In the genomic region with DNA sequence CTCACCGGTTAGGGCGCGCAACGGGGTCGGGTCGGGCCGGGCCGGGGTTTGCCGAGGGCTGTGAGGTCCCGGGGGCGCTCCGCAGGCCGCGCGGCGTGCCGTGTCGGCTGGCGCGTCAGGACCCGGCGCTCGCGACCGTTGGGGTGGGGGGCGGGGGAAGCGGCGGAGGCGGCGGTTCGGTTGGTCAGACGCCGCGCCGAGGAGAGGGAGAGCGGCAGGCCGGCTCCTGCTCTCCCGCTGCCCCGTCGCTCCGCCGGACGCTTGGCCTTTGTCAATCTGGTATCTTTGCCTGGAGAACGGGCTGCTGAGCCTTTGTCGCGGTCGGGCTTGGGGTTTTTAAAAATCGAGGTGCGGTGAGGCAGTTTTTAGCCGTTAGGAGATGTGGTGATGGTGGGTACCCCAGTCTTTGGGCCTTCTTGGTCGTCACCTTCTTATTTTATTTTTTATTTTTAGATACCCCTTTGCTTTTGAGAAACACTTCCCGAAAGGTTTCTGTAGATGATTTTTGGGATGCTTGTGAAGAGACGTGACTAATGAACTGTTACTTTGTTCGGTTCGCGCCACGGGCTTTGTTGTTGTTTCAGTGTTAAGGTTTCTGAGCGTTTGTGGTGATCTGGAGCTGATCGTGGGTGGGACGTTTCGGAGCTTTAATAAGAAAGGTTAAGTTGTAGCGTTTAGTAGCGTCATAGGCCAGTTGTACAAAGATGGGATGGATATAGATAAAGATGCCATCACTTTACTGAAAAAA, we compare ENCODE assay signal across 8 mouse cellular contexts. TPM values are rescaled to one million over a fixed set of nuclear protein-coding genes. Genes with fewer than 3 reads are reported as not detected.
DNase-seq lines count a peak whose midpoint lies in the region; ATAC-seq lines count a peak whose summit lies in the region.

Taf9 (plus strand) TSS at position 141 of the 748 bp plus-strand sequence.

- under 1% methylated on average over 54 of the region's 63 CpGs for WGBS in lung, embryonic 15.5 days
- WGBS in heart, embryonic 13.5 days: under 1% methylated on average over 56 of the region's 63 CpGs
- WGBS in neural tube, embryonic 14.5 days: 1% methylated on average over 44 of the region's 63 CpGs

- no peaks in the 10 kb centered on the region for H3K27me3 ChIP-seq in lung, embryonic 15.5 days
- H3K27me3 ChIP-seq in heart, embryonic 13.5 days (replicated peaks): no peaks in the 10 kb centered on the region
- H3K27me3 ChIP-seq in neural tube, embryonic 14.5 days (ENCODE audit: control insufficient read depth, insufficient read depth, low read length): no peaks in the 10 kb centered on the region

- peak within 1 kb of the TSS; percentile 83 for H3K4me3 ChIP-seq in lung, embryonic 15.5 days
- H3K4me3 ChIP-seq in heart, embryonic 13.5 days: peak within 1 kb of the TSS; percentile 85
- peak within 1 kb of the TSS; percentile 75 for H3K4me3 ChIP-seq in neural tube, embryonic 14.5 days (ENCODE audit: low read depth, low read length)

- no peaks in the 10 kb centered on the region for H3K9me3 ChIP-seq in lung, embryonic 15.5 days
- no peaks in the 10 kb centered on the region for H3K9me3 ChIP-seq in heart, embryonic 13.5 days
- no peaks in the 10 kb centered on the region for H3K9me3 ChIP-seq in neural tube, embryonic 14.5 days (ENCODE audit: control insufficient read depth, low read length)

- DNase-seq in adrenal gland, adult 18-20 months (ENCODE audit: low spot score in 2 of 2): no peak
- DNase-seq in adrenal gland, postnatal 25 days: no peak
- DNase-seq in lung, postnatal 36 days: no peak
- DNase-seq in left cerebral cortex, postnatal 4 days: no peak
- no peak for DNase-seq in kidney, postnatal 10 days

- H3K4me2 ChIP-seq in lung, embryonic 15.5 days: peak within 1 kb of the TSS; percentile 77
- peak within 1 kb of the TSS; percentile 95 for H3K4me2 ChIP-seq in heart, embryonic 13.5 days
- H3K4me2 ChIP-seq in neural tube, embryonic 14.5 days (ENCODE audit: low read depth, low read length): peak within 1 kb of the TSS; percentile 54

- H3K9ac ChIP-seq in lung, embryonic 15.5 days: peak within 1 kb of the TSS; percentile 96
- H3K9ac ChIP-seq in heart, embryonic 13.5 days: peak within 1 kb of the TSS; percentile 96
- peak within 1 kb of the TSS; percentile 91 for H3K9ac ChIP-seq in neural tube, embryonic 14.5 days (replicated peaks; ENCODE audit: low read depth, low read length)

- peaks cover 5% of the 10 kb centered on the region for H3K4me1 ChIP-seq in lung, embryonic 15.5 days
- H3K4me1 ChIP-seq in heart, embryonic 13.5 days: peaks cover 11% of the 10 kb centered on the region
- peaks cover 6% of the 10 kb centered on the region for H3K4me1 ChIP-seq in neural tube, embryonic 14.5 days (ENCODE audit: control insufficient read depth, insufficient read depth, low read length)

- peak within 1 kb of the TSS; percentile 93 for H3K27ac ChIP-seq in lung, embryonic 15.5 days
- H3K27ac ChIP-seq in heart, embryonic 13.5 days (replicated peaks): peak within 1 kb of the TSS; percentile 94
- H3K27ac ChIP-seq in neural tube, embryonic 14.5 days (ENCODE audit: low read depth, low read length): peak within 1 kb of the TSS; percentile 98

- peak; percentile 61; the same call in 1 of the 2 replicates for ATAC-seq in lung, embryonic 15.5 days (ENCODE audit: borderline replicate concordance, extremely low read depth, low FRiP score, low TSS enrichment)
- peak; percentile 70; the same call in 1 of the 2 replicates for ATAC-seq in heart, embryonic 13.5 days (ENCODE audit: extremely low read depth, insufficient number of reproducible peaks, low FRiP score, low TSS enrichment)
- ATAC-seq in neural tube, embryonic 14.5 days (ENCODE audit: low read depth): no peak; the same call in 1 of the 2 replicates

- intact Hi-C loops in left cerebral cortex, postnatal 4 days (cut with DNase I): no loop called here

- H3K36me3 ChIP-seq in lung, embryonic 15.5 days: peaks cover 19% of the 10 kb centered on the region
- H3K36me3 ChIP-seq in heart, embryonic 13.5 days: peaks cover 34% of the 10 kb centered on the region
- H3K36me3 ChIP-seq in neural tube, embryonic 14.5 days (ENCODE audit: control insufficient read depth, insufficient read depth, low read length): 0 out of 2 replicates have a peak, but pooled peaks cover 3% of the 10 kb centered on the region

RNA-seq across cellular contexts. Expression of gene Taf9, which starts in this region (rescaled TPM):
- total RNA-seq in adrenal gland, adult 18-20 months (2021): 10 to 100 TPM; 12.7 to 13.5 TPM
- 4.9 and 13.1 TPM in 2 replicates for total RNA-seq in adrenal gland, postnatal 25 days (2021)
- 14.3 and 17.8 TPM in 2 replicates for polyA plus RNA-seq in lung, embryonic 15.5 days (2015; fragmentation: Nextera tagmentation; extraction: Ambion mirVana)
- polyA plus RNA-seq in heart, embryonic 13.5 days (2015; fragmentation: Nextera tagmentation; extraction: Ambion mirVana): 7.1 and 7.8 TPM in 2 replicates
- total RNA-seq in left cerebral cortex, postnatal 4 days (2021): 10 to 100 TPM; 22.9 to 31.8 TPM
- polyA plus RNA-seq in neural tube, embryonic 14.5 days (2014; fragmentation: Nextera tagmentation; extraction: Ambion mirVana): 34.0 and 41.3 TPM in 2 replicates
